Mouse (Mus musculus): Measurements from ENCODE around the gene Dynlrb2.

Gene Dynlrb2

DNA sequence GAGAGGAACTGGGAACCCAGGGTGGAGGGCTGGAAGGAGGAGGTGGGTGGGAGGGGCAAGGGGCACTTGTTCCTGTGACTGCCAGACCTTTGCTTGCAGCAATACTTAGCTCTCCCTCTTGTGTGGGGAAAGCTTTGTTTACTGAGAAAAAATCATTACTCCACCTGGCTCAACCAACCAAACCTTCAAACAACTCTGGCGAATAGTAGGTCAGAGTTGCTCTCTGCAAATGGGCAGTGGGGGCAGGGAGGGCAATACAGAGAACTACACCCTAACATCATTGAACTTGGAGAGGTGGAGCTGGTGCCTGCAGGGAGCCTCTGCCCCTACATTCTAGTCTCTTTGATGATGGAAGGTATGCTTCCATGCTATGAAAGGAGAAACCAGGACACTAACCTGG is 35.4 kb downstream of the Dynlrb2 start:
- DNase-seq (ENCODE audit: low spot score), result no peak

DNA sequence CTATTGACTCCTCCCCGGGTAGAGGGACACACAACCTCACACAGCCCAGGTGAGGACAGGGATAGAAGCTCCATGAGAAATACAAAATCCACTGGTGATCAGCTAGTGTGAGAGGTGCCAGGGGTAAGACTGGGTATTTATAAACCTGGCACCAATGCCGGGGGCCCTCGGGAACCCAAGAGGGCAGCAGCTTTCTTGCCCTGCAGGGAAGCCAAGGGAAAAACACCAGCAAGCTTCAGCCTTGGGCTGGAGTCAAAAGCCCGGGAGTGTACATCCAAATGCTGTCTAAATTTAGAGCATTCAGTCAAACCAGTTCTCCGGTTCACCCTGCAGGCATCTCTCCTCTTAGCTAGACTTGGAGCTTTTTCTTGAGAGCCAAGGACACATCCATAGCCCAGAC is 38.1 kb downstream of the Dynlrb2 start:
- no peak for DNase-seq (ENCODE audit: low spot score)

GRCm38 (mm10) chr8:116543366-116543765 is 38.6 kb downstream of the Dynlrb2 start:
- DNase-seq (ENCODE audit: low spot score), result no peak

- no peak for DNase-seq (ENCODE audit: low spot score)
Observed at GRCm38 (mm10) chr8:116552255-116552654, 47.5 kb downstream of the Dynlrb2 start.

DNA sequence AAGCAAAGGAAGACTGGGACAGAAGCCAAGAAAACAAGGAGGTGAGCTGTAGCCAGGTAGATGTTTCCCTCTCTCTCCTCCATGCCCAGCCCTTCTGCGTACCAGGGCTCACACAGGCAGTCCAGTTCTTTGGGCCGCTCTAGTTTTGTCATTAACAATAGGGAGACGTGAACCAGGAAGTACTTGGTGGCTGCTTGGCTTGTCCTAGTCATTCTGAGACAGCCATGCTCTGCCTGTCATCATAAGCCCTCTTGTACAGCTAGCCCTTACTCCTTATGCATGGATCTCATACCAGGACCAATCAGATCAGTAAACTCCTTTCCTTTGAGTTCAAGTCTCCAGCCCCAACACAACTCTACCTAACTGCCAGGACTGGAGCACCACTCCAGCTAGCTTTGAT is 48.0 kb downstream of the Dynlrb2 start:
- no peak for DNase-seq (ENCODE audit: low spot score)
